Mouse (Mus musculus): ENCODE data around the gene Sae1. TPM values are rescaled to one million over a fixed set of nuclear protein-coding genes. Genes with fewer than 3 reads are reported as not detected.
A peak's percentile ranks its signal among the peaks of the same experiment; 100 is the strongest.

Sae1 gene
- 327 and 334 TPM in 2 replicates for polyA plus RNA-seq (2015; fragmentation: Nextera tagmentation; extraction: Ambion mirVana)

DNA sequence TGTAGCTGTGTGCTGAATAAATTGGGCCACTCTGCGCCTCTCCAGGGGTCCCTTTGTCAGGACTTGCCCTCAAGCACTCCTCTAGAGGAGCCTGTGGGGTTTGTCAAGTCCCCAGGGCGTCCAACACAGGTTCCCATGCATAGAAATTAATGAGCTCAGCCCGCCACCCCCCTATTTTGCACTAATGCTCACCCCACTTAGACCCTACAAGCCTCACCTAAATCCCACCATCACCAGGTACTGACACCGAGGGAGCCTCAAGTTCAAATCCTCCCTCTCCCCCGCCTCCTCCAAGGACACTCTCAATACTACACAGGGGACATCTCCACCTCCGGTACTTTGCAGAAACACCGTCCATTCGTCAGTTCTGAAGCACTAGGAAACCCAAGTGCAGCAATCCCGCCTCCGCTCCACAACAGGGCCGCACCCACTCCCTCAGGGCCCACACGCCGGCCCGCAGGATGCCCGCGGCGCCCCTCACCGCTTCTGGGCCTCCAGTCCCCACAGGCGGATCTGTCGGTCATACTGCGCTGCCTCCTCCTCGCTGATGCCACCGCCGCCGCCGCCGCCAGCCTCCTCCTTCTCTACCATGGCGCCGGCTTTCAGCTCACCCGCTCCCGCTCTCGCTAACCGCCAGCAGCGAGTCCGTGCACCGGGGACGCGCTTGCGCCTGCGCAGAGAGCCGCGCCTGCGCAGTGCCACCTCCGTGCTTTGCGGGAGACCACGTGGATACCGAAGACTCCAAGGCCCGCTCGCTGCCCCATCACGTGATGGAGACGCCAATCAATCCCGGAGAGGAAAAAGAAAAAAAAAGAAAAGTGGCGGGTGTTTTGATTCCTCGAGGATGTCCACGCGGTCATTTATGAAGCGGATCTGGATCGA is at the start of gene Sae1:
Sae1 (minus strand) TSS at position 647 of the 882 bp plus-strand sequence.
- H3K4me1 ChIP-seq = peaks cover 26% of the 10 kb centered on the region
- peak within 1 kb of the TSS; percentile 87 for H3K4me2 ChIP-seq
- ATAC-seq (replicated peaks; ENCODE audit: low FRiP score) = peak; percentile 97
- H3K36me3 ChIP-seq = peaks cover 20% of the 10 kb centered on the region
- no peaks in the 10 kb centered on the region for H3K27me3 ChIP-seq
- H3K9ac ChIP-seq = peak within 1 kb of the TSS; percentile 99
- H3K27ac ChIP-seq = peak within 1 kb of the TSS; percentile 90
- no peaks in the 10 kb centered on the region for H3K9me3 ChIP-seq (replicated peaks)
- under 1% methylated on average over 53 of the region's 58 CpGs for WGBS
- peak within 1 kb of the TSS; percentile 96 for H3K4me3 ChIP-seq (replicated peaks)

- H3K4me2 ChIP-seq = no peak overlapping the region
- no peak overlapping the region for H3K27ac ChIP-seq
- ATAC-seq (replicated peaks; ENCODE audit: low FRiP score) = no peak
Measured at GRCm38 (mm10) chr7:16435088-16435487, 47.5 kb upstream of the Sae1 start.

DNA sequence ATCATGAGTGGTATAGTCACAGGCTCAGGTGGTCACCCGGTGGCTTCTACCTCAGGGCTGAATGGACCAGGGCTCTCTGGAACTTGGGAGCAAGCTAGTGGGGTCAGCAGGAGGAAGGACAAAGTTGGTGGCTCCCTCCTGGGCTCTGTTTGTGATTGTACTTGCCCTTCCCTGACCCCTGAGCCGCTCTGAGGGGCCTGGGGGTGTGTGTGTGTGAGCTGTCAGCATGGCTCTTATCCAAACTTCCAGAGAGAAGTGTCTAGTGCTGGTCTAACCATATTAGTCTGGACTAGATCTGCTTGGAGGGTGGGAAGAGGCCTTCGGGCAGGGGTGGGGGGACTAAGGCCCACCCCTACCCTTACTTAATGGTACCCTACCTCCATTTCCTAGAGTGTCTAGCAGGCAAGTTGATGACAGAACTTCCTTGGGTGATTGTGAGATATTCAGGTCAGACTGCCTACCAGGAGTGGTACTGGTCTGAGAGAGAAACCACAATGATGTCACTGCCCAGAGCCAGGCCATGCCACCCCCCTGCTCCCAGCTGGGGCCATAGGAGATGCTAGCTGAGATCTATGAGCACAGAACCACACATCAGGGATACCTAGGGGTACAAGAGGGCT is 45.9 kb upstream of the Sae1 start:
- 87% methylated on average over 3 of the region's 3 CpGs for WGBS
- Histone ChIP-seq H3K27ac (no peak overlapping the region), H3K4me3 (replicated peaks) (no peak overlapping the region), H3K4me1 (no peaks in the 10 kb centered on the region), H3K36me3 (peaks cover 85% of the 10 kb centered on the region), H3K27me3 (no peaks in the 10 kb centered on the region), H3K9ac (no peak overlapping the region), H3K4me2 (no peak overlapping the region), H3K9me3 (replicated peaks) (no peaks in the 10 kb centered on the region)
- ATAC-seq (replicated peaks; ENCODE audit: low FRiP score) = no peak

More at GRCm38 (mm10) chr7:16435088-16435487, 47.5 kb upstream of the Sae1 start:
- H3K36me3 ChIP-seq = peaks cover 69% of the 10 kb centered on the region
- no peaks in the 10 kb centered on the region for H3K9me3 ChIP-seq (replicated peaks)
- no peaks in the 10 kb centered on the region for H3K27me3 ChIP-seq
- no peak overlapping the region for H3K4me3 ChIP-seq (replicated peaks)
- WGBS = 84% methylated on average over 8 of the region's 9 CpGs
- H3K9ac ChIP-seq = no peak overlapping the region
- no peaks in the 10 kb centered on the region for H3K4me1 ChIP-seq

DNA sequence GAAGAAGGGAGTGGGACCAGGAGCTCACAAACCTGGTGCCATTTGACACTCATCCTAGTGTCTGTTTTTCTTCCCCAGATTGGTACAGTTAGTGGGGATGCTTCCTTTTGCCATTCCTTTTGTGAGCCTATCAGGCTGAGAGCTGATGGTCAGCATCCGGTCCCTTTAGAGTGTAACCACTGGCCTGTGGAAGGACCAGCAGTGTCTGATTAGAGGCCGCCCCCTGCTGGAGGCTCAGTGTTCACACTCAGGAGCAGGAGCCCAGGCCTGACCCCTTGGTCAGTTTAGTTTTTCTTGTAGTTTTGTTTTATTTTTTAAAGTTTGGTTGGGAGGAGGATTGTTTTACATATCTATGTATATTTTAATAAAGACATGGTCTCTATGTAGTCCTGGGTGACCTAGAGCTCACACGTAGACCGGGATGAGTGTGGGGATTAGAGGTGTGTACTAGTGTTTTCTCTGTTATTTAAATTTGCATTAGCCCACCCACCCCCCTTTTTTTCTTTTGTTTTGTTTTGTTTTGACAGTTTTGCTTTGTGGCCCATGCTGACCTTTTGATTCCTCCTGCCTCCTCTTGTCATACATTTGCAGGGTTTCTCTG is 38.6 kb upstream of the Sae1 start:
- Histone ChIP-seq H3K27ac (no peak overlapping the region), H3K4me3 (replicated peaks) (no peak overlapping the region), H3K4me2 (no peak overlapping the region), H3K4me1 (no peaks in the 10 kb centered on the region), H3K9ac (no peak overlapping the region), H3K27me3 (no peaks in the 10 kb centered on the region), H3K9me3 (replicated peaks) (no peaks in the 10 kb centered on the region), H3K36me3 (peaks cover 99% of the 10 kb centered on the region)
- 57% methylated on average over 4 of the region's 4 CpGs for WGBS
- peak; percentile 90 for ATAC-seq (replicated peaks; ENCODE audit: low FRiP score)

DNA sequence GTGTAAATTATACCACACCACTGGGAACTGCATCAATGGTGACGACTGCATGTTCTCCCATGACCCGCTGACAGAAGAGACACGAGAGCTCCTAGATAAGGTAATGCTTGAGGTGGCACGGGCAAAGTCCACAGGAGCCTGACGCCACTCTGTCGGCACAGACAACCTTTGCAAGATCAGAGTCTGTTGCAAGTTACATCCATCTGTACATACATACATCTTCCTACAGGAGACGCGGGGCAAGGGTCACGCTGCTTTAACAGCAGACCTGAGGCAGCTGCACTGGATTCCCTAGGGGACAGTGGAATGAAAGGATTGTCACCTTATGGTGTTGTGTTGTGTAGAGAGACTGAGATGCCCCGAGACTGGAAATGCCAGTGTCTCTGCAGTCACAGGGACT is 38.1 kb upstream of the Sae1 start:
- H3K9me3 ChIP-seq (replicated peaks) = no peaks in the 10 kb centered on the region
- no peak overlapping the region for H3K4me3 ChIP-seq (replicated peaks)
- whole genome bisulfite sequencing = 87% methylated on average over 10 of the region's 10 CpGs
- peaks cover 99% of the 10 kb centered on the region for H3K36me3 ChIP-seq
- H3K4me2 ChIP-seq = no peak overlapping the region
- H3K9ac ChIP-seq = no peak overlapping the region
- ATAC-seq (replicated peaks; ENCODE audit: low FRiP score) = 0 out of 2 replicates have a peak, but pooled peaks have one; percentile 9
- H3K4me1 ChIP-seq = no peaks in the 10 kb centered on the region
- H3K27ac ChIP-seq = no peak overlapping the region
- no peaks in the 10 kb centered on the region for H3K27me3 ChIP-seq

DNA sequence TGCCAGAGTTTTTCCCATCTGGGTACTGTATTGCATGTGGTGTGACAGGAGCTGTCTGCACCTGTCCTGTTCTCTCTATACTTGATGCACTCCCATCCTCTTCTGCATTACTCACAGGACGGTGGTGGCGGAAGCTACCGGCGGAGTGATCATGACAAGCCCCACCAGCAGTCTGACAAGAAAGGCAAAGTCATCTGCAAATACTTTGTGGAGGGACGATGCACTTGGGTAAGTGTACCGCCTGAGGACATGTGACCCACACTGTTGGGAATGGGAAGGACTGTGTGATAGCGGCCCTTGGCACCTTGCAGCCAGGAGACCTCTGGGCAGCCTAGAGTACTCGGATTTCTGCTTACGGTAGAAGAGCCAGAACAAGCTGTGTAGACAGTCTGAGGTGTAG is 36.1 kb upstream of the Sae1 start:
- H3K4me3 ChIP-seq (replicated peaks) = no peak overlapping the region
- no peaks in the 10 kb centered on the region for H3K27me3 ChIP-seq
- H3K36me3 ChIP-seq = peaks cover 99% of the 10 kb centered on the region
- H3K27ac ChIP-seq = no peak overlapping the region
- H3K4me1 ChIP-seq = no peaks in the 10 kb centered on the region
- H3K4me2 ChIP-seq = no peak overlapping the region
- no peak for ATAC-seq (replicated peaks; ENCODE audit: low FRiP score)
- WGBS = 91% methylated on average over 9 of the region's 9 CpGs
- H3K9ac ChIP-seq = no peak overlapping the region
- H3K9me3 ChIP-seq (replicated peaks) = no peaks in the 10 kb centered on the region

- WGBS = 83% methylated on average over 18 of the region's 18 CpGs
- Histone ChIP-seq H3K27ac (no peak overlapping the region), H3K36me3 (peaks cover 99% of the 10 kb centered on the region), H3K4me2 (no peak overlapping the region), H3K4me3 (replicated peaks) (no peak overlapping the region), H3K9me3 (replicated peaks) (no peaks in the 10 kb centered on the region), H3K4me1 (peaks cover 3% of the 10 kb centered on the region), H3K27me3 (no peaks in the 10 kb centered on the region), H3K9ac (no peak overlapping the region)
- ATAC-seq (replicated peaks; ENCODE audit: low FRiP score) = no peak
Measured at GRCm38 (mm10) chr7:16422222-16422856, 34.7 kb upstream of the Sae1 start.

GRCm38 (mm10) chr7:16420493-16421118 is 33.0 kb upstream of the Sae1 start:
- no peak overlapping the region for H3K4me3 ChIP-seq (replicated peaks)
- peaks cover 94% of the 10 kb centered on the region for H3K36me3 ChIP-seq
- WGBS = 91% methylated on average over 8 of the region's 8 CpGs
- no peaks in the 10 kb centered on the region for H3K9me3 ChIP-seq (replicated peaks)
- H3K4me2 ChIP-seq = no peak overlapping the region
- no peak overlapping the region for H3K27ac ChIP-seq
- H3K4me1 ChIP-seq = peaks cover 19% of the 10 kb centered on the region
- no peaks in the 10 kb centered on the region for H3K27me3 ChIP-seq
- no peak overlapping the region for H3K9ac ChIP-seq
- ATAC-seq (replicated peaks; ENCODE audit: low FRiP score) = no peak

- H3K27me3 ChIP-seq = no peaks in the 10 kb centered on the region
- H3K27ac ChIP-seq = no peak overlapping the region
- H3K9me3 ChIP-seq (replicated peaks) = no peaks in the 10 kb centered on the region
- H3K9ac ChIP-seq = no peak overlapping the region
- no peak overlapping the region for H3K4me3 ChIP-seq (replicated peaks)
- H3K4me2 ChIP-seq = no peak overlapping the region
- peaks cover 75% of the 10 kb centered on the region for H3K36me3 ChIP-seq
- WGBS = 89% methylated on average over 5 of the region's 5 CpGs
- no peak for ATAC-seq (replicated peaks; ENCODE audit: low FRiP score)
- H3K4me1 ChIP-seq = peaks cover 31% of the 10 kb centered on the region
Measured at GRCm38 (mm10) chr7:16418713-16419112, 31.1 kb upstream of the Sae1 start.

- Histone ChIP-seq H3K9ac (no peak overlapping the region), H3K4me2 (no peak overlapping the region), H3K27ac (no peak overlapping the region), H3K4me3 (replicated peaks) (no peak overlapping the region), H3K4me1 (peaks cover 44% of the 10 kb centered on the region), H3K9me3 (replicated peaks) (no peaks in the 10 kb centered on the region), H3K27me3 (no peaks in the 10 kb centered on the region), H3K36me3 (peaks cover 61% of the 10 kb centered on the region)
- 79% methylated on average over 10 of the region's 10 CpGs for WGBS
- no peak for ATAC-seq (replicated peaks; ENCODE audit: low FRiP score)
Measured at GRCm38 (mm10) chr7:16417141-16417771, 29.6 kb upstream of the Sae1 start.

DNA sequence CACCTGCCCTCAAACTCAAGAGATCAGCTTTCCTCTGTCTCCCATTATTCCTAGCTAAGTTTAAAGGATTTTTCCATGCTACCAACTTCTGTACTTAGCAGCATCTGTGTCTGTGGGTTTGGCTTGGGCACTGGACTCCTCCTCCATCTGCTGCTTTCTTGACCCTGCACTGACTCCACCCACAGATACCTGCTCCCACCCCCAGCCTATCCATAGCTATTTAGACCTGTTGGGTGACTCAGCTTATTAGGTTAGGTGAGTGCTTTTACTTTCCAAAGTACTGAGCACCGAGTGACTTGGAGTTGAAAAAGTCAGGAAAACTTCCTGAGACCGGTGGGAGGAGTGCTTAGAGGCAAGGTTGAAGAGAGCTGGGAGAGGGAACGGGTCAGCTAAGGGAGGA is 27.8 kb upstream of the Sae1 start:
- no peaks in the 10 kb centered on the region for H3K27me3 ChIP-seq
- no peak overlapping the region for H3K4me2 ChIP-seq
- H3K27ac ChIP-seq = peak overlapping the region; percentile 69
- no peaks in the 10 kb centered on the region for H3K9me3 ChIP-seq (replicated peaks)
- ATAC-seq (replicated peaks; ENCODE audit: low FRiP score) = peak; percentile 55
- H3K36me3 ChIP-seq = peaks cover 45% of the 10 kb centered on the region
- no peak overlapping the region for H3K9ac ChIP-seq
- H3K4me3 ChIP-seq (replicated peaks) = no peak overlapping the region
- peaks cover 59% of the 10 kb centered on the region for H3K4me1 ChIP-seq
- 60% methylated on average over 3 of the region's 3 CpGs for WGBS
